Mouse (Mus musculus): ENCODE data around the gene Proser1. TPM values are rescaled to one million over a fixed set of nuclear protein-coding genes. Genes with fewer than 3 reads are reported as not detected.

The Proser1 gene
- polyA plus RNA-seq (2012; rRNA removed), result 6.7 and 13.5 TPM in 2 replicates

DNA sequence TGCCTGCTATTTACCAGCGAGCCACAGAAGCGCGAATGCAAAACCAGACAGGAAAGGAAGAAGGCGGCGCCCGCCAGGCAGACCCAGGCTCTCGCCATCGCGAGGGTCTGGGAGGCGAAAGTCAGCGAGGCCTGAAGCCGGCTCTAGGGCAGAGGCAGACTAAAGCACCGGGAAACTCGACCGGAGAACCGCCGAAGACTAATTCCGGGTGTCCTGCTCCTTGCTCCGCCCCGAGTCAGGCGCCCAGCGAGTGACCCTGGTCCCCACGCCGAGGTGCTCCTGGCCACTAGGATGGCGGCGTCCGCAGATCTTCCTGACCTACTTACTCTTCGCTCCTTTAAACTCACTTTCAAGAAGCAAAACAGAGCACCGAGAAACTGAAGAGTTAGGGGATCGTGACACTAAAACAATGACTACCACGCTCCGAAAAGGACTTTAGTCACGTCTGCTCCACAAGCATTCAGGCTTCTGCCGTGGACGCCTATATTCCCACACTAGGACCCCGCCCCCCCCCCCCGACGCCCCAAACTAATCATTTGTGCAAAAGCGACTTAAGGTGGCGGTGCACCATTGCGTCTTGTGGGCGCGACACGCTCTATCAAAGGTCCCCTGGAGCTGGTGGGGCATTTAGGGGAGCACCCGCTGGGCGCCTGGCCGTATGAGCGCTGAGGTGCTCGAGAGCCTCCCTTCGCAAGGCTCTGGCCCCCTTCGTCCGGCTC is at the start of gene Proser1, which contains the start of gene Nhlrc3:
Gene Proser1 (plus strand): TSS at position 621 of the 719 bp plus-strand sequence.
Gene Nhlrc3 (minus strand): TSS at position 287 of the 719 bp plus-strand sequence.
- DNase-seq (ENCODE audit: low read depth), result no peak

DNA sequence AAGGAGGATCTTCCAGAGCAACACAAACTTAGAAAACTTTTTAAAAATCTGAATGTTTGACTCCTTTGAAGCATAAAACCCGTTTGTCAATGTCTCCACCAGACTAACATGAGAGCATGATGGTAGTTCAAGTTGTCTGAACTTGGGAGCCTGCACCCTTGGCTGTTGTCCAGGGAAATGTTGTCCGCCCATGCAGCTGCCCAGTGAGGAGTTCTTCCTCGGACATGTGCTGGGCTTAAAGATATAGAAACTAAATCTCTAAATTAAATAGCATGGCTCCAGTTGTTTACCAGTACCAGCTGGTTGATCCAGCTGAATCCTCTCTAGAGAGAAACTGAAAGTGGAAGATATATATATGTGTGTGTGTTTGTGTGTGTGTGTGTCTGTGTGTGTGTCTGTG is 49.5 kb upstream of the Proser1 start:
- no peak for DNase-seq (ENCODE audit: low read depth)

DNA sequence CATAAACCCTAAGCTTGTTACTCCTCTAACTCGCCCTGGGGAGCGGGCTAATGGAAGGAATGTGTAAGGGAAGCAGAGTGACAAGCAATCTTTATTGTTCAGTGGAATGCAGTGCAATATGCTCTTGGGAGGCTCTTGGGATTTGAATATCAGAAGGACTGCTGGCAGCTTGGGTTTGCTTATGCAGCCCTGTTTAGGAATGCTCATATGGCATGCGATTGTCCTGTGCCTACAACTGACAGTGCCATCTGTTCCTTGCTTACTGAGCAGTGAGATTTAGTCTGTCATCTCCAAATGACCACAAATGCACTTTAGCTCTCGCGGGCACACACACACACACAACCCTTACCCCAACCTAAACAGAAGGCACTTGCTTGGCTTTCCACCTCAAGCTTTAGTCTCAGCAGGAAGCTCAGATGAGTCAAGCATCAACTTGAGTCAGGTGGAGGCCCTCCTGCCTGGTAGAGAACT is 47.4 kb upstream of the Proser1 start:
- no peak for DNase-seq (ENCODE audit: low read depth)

DNA sequence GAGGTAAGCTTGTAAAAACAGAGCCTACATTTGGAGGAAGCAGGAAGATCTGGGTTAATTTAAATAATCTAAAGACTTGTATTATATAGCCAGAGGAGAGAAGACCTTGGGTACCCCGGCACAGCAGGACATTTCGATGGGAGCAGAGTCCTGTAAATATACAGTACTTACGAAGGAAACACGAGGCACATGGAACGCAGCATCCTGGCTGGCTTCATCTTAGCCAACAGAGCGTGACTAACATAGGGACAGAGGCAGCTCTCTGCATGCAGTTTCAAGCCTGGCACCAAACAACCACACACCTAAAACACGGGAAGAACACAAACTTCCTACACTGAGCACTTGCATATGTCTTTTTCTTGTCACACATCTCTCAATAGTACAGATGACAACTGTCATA is 45.8 kb upstream of the Proser1 start:
- DNase-seq (ENCODE audit: low read depth), result no peak

DNA sequence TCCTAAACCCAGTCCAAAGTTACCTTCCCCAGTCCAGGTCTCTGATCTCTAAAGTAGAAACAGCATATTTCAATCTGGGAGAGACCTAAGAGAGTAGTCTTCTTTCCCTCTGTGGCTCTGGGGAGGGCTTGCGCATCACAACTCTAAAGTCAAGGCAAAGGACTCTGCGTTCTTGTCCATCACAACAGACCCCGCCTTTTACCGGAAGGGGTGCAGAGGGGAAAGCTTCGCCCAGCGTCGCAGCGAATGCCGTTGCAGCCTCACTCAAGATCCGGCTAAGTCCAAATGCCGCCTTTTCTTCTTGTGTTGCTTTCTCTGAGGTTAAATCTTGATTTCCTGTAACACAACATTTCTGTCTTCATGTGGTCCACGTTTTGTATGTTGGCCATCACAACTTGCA is 41.8 kb upstream of the Proser1 start:
- DNase-seq (ENCODE audit: low read depth), result no peak

DNA sequence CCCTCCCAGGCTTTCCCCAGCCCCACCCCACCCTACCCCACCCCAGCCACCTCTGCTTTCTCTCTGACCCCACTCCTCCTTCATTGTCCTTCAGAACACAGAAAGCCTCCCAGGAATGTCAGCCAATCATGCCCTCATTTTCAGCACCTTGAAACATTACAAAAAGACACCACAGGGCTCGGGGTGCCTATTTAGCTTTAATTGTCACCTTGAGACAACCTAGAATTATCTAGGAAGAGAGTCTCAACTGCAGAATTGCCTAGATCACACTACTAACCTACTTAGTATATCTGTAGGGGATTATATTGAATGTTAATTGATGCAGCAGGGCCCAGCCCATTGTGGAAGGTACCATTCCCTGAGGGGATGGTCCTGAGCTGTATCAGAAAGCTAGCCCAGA is 40.8 kb upstream of the Proser1 start:
- DNase-seq (ENCODE audit: low read depth), result no peak

DNA sequence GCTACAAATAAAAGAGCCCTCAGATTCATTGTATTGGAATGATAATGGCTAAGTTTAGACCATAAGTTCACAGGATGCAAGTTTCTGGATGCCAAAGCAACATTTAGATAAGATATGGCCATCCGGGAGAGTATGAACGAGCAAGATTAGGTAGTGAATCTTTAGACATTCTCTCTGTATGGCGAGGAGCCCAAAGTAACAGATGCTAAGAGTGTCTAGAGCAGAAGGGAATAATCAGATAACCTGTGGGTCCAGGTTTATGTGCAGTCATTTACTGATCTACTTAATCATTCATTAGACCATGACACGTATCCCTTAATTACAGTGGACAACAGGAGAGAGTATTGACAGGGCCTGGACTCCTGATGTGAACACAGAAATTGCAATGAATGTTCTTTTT is 39.9 kb upstream of the Proser1 start:
- no peak for DNase-seq (ENCODE audit: low read depth)

DNA sequence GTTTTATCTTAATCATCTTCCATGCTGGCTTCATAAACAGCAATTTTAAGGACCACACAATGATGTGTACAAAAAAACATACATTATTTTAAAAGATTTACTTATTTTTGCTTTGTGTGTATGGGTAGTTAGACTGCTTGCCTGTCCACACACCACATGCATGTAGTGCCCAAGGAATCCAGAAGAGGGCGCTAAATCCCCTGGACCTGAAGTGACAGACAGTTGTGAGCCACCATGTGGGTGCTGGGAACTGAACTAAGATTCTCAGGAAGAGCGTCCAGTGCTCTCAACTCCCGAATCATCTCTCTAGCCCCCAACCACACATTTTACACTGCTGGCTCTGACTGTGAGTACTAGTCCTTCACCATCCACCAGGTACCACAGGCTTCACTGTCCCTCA is 28.9 kb upstream of the Proser1 start:
- no peak for DNase-seq (ENCODE audit: low read depth)

DNA sequence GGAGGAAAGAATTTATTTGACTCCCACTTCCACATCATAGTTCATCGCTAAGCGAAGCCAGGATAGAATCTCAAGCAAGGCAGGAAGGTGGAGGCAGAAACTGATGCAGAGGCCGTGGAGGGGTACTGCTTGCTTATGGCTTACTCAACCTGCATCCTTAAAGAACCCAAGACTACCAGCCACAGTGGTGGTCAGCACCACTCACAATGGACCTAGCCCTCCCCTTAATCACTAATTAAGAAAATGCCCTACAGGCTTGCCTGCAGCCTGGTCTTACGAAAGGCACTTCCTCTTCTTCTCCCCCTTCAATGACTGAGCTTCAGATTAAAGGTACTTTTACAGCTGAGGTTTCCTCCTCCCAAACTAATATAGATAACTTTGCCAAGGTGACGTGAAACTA is 26.9 kb upstream of the Proser1 start:
- no peak for DNase-seq (ENCODE audit: low read depth)

DNA sequence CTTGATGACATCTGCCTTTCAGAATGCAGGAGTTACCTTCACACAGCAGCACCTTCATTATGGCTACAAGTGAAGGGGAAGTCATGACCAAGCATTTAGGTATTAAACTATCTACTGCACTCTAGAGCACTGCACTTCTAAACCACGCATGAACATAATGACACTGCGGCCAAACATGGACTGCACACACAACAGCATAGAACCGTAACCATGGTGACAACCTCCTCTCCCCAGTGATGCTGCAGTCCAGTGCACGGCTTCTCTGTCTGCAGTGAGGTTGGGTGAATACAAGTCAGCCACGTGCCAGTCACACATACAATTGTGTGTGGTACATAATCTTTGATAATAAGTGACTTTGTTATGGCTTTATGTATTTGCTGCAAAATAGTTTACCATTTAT is 17.9 kb upstream of the Proser1 start:
- DNase-seq (ENCODE audit: low read depth), result no peak

DNA sequence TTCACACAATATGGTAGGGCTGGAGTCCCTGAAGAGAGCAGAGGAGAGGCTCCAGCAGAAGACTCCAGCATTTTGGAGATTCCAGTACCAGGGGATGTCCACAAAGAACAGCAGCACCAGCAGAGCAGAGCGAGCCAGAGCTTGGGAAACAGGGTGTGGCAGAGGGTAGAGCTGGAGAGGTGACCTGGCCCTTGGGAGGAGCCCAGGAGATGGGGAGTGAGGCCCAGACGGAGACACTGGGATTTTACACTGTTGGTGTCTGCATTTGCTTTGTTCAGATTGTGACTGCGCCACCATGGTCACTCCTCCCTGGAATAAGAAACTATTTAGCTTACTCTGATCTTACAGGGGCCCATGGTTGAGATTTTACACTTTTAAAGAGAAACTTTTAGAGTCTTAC is 16.7 kb upstream of the Proser1 start:
- no peak for DNase-seq (ENCODE audit: low read depth)

DNA sequence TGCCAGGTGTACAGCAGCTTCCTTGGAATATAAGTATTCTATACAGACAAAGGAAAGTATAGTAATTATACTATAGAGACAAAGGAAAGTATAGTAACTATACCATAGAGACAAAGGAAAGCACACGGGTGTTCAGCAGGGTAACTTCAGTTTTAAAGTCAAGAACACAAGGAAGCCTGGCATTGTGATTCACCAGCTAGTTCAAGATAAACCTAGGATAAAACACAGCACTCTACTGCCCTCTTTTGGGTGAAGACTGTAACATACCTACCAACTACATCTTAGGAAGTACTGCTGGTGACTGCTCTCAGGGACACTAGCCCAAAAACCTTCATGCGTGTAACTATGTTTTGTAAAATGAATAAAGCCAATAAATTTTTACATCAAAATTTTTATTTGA is 15.3 kb upstream of the Proser1 start:
- DNase-seq (ENCODE audit: low read depth), result no peak

DNA sequence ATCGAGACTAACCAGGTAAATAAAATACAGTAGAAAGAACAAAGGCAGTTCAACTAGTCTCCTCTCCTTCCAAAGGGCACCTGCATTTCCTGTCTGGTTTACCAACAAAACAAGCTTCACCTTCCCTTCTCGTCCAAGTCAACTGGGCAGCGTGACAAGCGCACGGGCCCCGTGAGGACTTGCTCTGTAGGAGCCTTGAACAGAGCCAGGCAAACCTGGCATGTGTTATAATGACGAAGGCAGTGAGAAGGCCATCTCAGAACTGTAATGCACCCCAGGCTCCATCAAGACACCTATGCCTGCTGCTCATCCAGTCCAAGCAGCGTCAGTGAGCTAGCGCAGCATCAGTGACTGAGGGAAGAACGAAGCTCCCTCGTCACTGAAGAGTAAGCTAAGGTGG is 12.8 kb upstream of the Proser1 start:
- DNase-seq (ENCODE audit: low read depth), result no peak

DNA sequence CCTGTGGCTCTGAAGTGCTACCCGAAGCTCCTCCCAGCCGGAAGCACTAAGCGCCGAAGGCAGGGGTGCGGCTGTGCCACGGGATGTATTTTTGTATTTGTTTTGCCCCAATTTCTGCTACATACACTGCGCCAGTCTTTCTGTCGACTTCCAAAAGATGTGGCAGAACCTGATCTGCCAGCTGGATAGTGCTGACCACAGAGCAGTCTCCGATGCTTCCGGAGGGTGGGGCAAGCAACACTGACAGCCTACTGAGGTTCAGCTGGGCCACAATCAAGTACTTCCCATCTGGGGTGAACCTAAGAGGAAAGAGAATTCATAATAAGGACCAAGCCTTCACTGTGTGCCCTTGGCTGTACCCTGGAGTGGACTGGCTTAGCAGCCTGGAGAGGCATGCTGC is 11.1 kb upstream of the Proser1 start:
- DNase-seq (ENCODE audit: low read depth), result no peak

DNA sequence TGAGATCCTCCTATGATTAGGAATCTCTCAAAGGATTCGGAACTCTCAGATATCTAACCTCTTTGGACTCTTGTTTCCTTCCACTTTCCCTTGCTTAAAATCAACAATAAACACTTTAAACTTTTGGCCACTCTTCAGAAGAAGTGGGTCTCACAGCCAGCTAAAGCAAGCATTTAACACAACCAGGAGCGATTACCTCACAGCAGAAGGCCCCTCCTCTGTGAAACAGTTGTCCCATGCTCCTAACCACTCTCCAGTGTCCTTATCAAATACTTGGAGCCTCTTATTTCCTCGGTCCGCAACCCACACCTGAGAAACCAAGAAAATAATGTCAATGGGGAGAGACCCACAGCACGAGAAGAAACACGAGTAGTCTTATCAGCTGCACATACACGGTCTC is 10.1 kb upstream of the Proser1 start:
- no peak for DNase-seq (ENCODE audit: low read depth)

DNA sequence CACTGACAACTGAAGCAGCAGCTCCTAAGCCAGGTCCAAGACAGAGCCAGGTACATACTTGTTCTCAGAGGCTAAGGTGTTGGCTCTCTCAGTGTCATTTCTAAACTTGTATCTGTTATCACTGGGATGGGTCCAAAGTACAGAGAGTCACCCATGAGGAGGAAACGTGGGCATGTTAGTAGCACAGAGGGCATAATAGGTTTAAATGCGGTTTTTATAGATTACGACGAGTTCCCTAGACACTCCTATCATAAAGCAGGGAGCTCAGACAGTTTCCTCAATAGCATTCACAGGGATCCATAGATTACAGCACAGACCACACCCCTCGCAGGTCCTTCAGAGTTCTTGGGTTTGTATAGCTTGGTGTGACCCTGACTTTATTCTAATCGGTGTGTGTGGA is 9.5 kb upstream of the Proser1 start:
- DNase-seq (ENCODE audit: low read depth), result peak; percentile 75

DNA sequence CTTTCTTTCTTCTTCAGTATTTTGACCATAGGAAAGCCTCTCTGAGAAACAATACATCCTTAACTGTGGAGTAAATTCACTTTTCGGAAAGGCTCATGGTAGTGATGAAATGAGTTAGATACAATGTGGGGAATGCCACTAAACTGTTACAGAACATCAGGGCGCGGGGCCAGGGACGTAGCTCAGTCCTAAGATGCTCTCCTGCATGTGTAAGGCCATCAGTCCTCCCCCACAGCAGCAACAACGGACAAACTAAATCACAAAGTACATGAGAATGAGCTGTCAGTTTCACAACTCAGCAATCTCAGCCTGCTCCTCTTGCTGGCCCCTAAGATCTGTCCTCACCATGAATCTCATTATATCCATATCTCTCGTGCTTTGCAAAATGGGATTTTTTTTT is 8.9 kb upstream of the Proser1 start:
- no peak for DNase-seq (ENCODE audit: low read depth)

DNA sequence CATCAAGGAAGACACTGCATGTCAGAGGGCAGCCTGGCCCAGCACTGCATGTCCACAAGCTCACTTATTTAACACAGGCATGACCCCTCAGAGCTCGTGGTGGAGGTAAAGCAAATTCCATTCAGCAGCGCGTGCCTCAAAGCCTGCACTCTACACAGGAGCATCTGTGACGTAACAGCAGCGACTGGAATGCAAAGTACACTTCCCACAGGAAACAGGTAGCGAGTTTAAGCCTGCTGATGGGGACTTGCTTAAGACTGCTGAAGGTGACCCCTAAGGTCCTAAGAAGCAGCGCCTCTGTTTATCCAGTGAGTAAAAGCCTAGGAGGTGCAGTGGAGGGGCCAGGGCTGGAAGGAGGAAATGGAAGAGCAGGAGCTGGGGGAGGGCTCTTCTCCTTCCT is 8.5 kb upstream of the Proser1 start:
- no peak for DNase-seq (ENCODE audit: low read depth)

DNA sequence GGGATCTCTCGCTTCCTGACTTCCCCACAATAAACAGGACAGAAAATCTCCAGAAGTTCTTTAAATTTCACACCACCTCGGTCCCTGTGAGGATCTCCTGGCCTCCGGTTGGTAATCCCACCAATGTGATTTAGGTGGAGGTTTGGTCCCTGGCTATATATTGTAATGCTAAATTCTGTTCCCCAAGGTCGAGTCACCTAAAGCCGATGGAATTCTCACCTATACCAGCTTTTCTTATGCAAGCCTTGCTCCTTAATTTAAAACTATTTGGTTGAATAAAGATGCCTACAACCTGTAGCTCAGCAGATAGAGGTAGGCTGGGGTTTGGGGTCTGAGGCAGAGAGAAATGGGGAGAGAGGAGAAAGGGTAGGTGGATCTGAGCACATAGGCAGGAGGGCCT is 5.7 kb upstream of the Proser1 start:
- DNase-seq (ENCODE audit: low read depth), result no peak

DNA sequence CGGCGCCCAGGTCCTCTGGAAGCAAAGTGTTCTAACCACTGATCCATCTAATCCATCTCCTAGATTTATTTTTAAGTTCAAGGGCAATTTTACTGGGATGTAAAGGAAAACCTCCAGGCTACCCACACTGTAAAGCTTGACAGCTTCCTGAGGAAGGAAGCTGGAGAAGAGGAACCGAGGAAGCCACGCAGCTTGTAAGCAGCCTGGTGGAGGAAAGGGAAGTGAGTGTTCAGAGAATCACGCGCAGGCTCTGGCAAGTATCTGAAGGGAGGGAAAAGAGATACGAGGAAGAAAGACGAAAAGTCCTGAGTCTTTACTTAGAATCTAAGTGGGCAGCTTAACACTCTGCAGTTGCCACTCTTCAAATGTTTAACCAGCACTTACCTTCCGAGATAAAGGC is 3.4 kb upstream of the Proser1 start:
- no peak for DNase-seq (ENCODE audit: low read depth)

DNA sequence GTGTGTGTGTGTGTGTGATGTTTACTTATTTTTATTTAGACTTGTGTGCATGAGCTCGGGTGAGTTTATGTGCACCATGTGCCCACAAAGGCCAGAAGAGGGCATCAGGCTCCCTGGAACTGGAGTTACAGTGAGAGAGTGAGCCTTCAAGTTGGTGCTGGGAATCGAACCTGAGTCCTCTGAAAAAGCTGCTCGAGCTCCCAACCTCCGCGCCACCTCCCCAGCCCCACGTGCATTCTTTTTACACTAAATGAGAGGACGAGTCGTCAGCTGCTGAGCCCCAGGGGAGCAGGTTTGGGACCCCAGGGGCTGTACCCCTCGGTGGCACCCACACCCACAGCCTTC is 793 bp upstream of the Proser1 start:
- DNase-seq (ENCODE audit: low read depth), result no peak

DNA sequence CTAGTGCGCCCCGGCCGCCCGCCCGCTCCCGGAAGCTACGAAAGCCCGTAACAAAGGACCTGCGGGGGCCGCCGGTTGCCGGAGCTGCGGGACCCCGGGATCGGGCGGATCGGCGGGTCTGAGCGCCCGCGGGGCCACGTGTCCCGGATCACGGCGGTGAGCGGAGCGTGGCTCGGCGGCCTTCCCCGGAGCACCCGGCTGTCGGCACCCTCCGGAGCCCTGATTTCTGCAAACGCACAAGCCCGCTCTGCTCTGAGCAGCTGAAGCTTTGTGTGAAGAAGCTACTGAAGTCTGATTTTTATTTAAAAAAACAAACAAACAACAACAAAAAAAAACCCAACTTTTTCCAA is 274 bp downstream of the Proser1 start:
- DNase-seq (ENCODE audit: low read depth), result no peak

DNA sequence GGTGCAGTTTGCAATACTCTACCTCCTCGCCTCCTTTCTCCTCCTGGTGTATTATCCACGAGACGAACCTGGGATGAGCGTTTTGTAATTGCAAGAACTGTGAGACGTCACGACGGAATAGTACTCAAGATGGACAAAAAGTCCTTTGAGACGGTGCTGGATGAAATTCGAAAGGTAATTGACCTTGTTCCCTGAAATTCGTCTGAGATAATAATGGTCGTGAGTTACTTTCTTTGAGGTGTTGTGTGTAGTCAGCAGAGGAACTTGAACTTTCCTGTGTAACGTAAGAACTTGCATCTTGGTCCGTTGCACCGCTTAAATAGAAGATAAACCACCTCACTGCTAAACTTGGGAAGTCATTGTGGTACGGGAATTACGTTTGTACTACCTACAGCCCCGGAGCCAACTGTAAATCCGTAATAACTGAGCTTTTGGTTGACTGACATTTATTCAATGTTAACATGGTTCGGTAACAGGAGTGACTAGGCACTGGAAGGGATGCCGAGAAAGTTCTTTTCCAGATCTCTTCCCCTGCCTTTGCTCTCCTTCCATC is 756 bp downstream of the Proser1 start:
- DNase-seq (ENCODE audit: low read depth), result no peak

DNA sequence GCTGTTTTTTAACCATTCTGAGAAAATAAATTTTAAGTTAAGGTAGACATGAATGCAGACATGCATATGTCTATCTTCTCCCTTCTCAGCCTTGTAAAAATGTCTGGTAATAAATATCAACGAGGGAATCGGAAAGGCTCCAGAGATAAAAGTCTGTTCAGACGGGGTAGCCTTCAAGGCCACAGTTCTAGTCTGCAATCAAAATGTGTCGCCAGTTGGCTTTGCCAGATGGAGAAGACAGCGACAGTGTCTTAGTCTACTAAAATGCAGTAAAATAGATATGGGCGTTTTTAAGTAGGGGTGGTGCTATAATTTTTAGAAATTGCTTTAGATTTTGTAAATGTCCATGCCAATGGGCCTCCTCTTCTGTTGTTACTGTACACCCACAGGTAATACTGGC is 1.9 kb downstream of the Proser1 start:
- no peak for DNase-seq (ENCODE audit: low read depth)
